Mouse (Mus musculus) embryo, embryonic 11.5 days (tissue): ENCODE data around the gene Lmtk3.

ENCODE experiments used
- DNase-seq: peaks from one replicate; pipeline ENCODE4 v3.0.0-alpha.2; 2012; ENCODE audit warnings: low read depth, low spot score

Gene Lmtk3

GRCm38 (mm10) chr7:45853089-45853488 lies 69.6 kb downstream of the Lmtk3 start:
- DNase-seq, result no peak
